Mouse (Mus musculus) activated CD4-positive, CD25-positive, alpha-beta regulatory T cell, adult 4 months (primary cell): ENCODE data around the gene Eif4h. TPM values are rescaled to one million over a fixed set of nuclear protein-coding genes. Genes with fewer than 3 reads are reported as not detected.

Experiments used
- ATAC-seq: one replicate; pipeline ENCODE4 v1.8.0; 2017
- polyA plus RNA-seq, 2 experiments: library from polyadenylated mRNA; unstranded; fragments of 100-300 nt; shearing (Covaris generic); gene quantifications; one replicate each; pipeline ENCODE4 v1.2.1; 2017

Eif4h gene
- polyA plus RNA-seq: 100 to 1,000 TPM; 112 to 143 TPM

- peak; percentile 75 for ATAC-seq
These were observed at the start of gene Eif4h for GRCm38 (mm10) chr5:134639269-134639682. Eif4h (minus strand) TSS chr5:134639490.

- ATAC-seq: peak; percentile 90
These were observed 49.5 kb upstream of the Eif4h start for GRCm38 (mm10) chr5:134688718-134689284.

- no peak for ATAC-seq
These were observed 48.9 kb upstream of the Eif4h start, which contains the start of gene Limk1 for GRCm38 (mm10) chr5:134688086-134688717. Limk1 (minus strand) TSS chr5:134688598.

GRCm38 (mm10) chr5:134687187-134687586 lies 47.9 kb upstream of the Eif4h start:
- ATAC-seq: no peak

- ATAC-seq: no peak
These were observed 47.3 kb upstream of the Eif4h start for GRCm38 (mm10) chr5:134686541-134686940.

- ATAC-seq: no peak
These were observed 45.1 kb upstream of the Eif4h start for GRCm38 (mm10) chr5:134684398-134684797.

GRCm38 (mm10) chr5:134683813-134684212 lies 44.5 kb upstream of the Eif4h start:
- no peak for ATAC-seq

GRCm38 (mm10) chr5:134680238-134680637 lies 40.9 kb upstream of the Eif4h start:
- no peak for ATAC-seq

GRCm38 (mm10) chr5:134678827-134679546 lies 39.7 kb upstream of the Eif4h start:
- ATAC-seq: no peak

- ATAC-seq: peak; percentile 13
These were observed 38.7 kb upstream of the Eif4h start for GRCm38 (mm10) chr5:134678031-134678430.

GRCm38 (mm10) chr5:134677491-134677890 lies 38.2 kb upstream of the Eif4h start:
- ATAC-seq: no peak

GRCm38 (mm10) chr5:134675956-134676759 lies 36.9 kb upstream of the Eif4h start:
- ATAC-seq: peak; percentile 84

GRCm38 (mm10) chr5:134674977-134675376 lies 35.7 kb upstream of the Eif4h start:
- ATAC-seq: no peak

- no peak for ATAC-seq
These were observed 33.3 kb upstream of the Eif4h start for GRCm38 (mm10) chr5:134672611-134673010.

- no peak for ATAC-seq
These were observed 32.9 kb upstream of the Eif4h start for GRCm38 (mm10) chr5:134672198-134672516.

- no peak for ATAC-seq
These were observed 32.3 kb upstream of the Eif4h start for GRCm38 (mm10) chr5:134671335-134672197.

- no peak for ATAC-seq
These were observed 29.9 kb upstream of the Eif4h start for GRCm38 (mm10) chr5:134669001-134669708.

GRCm38 (mm10) chr5:134668495-134668894 lies 29.2 kb upstream of the Eif4h start:
- no peak for ATAC-seq

- ATAC-seq: no peak
These were observed 17.4 kb upstream of the Eif4h start for GRCm38 (mm10) chr5:134656708-134657107.

- no peak for ATAC-seq
These were observed 12.7 kb upstream of the Eif4h start for GRCm38 (mm10) chr5:134652015-134652414.

GRCm38 (mm10) chr5:134650926-134651325 lies 11.6 kb upstream of the Eif4h start:
- no peak for ATAC-seq
